Mouse (Mus musculus) forebrain, embryonic 16.5 days (tissue): Measurements from ENCODE around the gene Chn1. TPM values are rescaled to one million over a fixed set of nuclear protein-coding genes. Genes with fewer than 3 reads are reported as not detected.

Experiments
- ATAC-seq: fragments of 200-750 bp; cut with Nextera tagmentation; 2 replicates; pipeline ENCODE4 v1.8.0; 2017; ENCODE audit warnings: mild to moderate bottlenecking, moderate library complexity
- H3K27ac ChIP-seq: fragments of 300-500 bp; sonication (generic); 2 replicates; pipeline ENCODE4 v1.5.1; 2014; ENCODE audit warnings: low read length, control low read depth
- H3K27me3 ChIP-seq: fragments of 300-500 bp; sonication (generic); replicated peaks from 2 replicates; pipeline ENCODE4 v1.6.1; 2014; ENCODE audit warnings: low read length; ENCODE audit not compliant: control insufficient read depth, insufficient read depth
- H3K36me3 ChIP-seq: fragments of 300-500 bp; sonication (generic); 2 replicates; pipeline ENCODE4 v1.6.1; 2014; ENCODE audit not compliant: control insufficient read depth, insufficient read depth
- H3K4me1 ChIP-seq: fragments of 300-500 bp; sonication (generic); replicated peaks from 2 replicates; pipeline ENCODE4 v1.6.1; 2014; ENCODE audit warnings: low read length; ENCODE audit not compliant: control insufficient read depth, insufficient read depth
- H3K4me2 ChIP-seq: fragments of 300-500 bp; sonication (generic); 2 replicates; pipeline ENCODE4 v1.6.1; 2014; ENCODE audit warnings: mild to moderate bottlenecking, low read length, control low read depth
- H3K4me3 ChIP-seq: fragments of 300-500 bp; sonication (generic); replicated peaks from 2 replicates; pipeline ENCODE4 v1.5.1; 2014; ENCODE audit warnings: mild to moderate bottlenecking, low read length, control low read depth
- H3K9ac ChIP-seq: fragments of 300-500 bp; sonication (generic); replicated peaks from 2 replicates; pipeline ENCODE4 v1.6.1; 2014; ENCODE audit warnings: low read depth, low read length, control low read depth
- H3K9me3 ChIP-seq: fragments of 300-500 bp; sonication (generic); 2 replicates; pipeline ENCODE4 v1.6.1; 2016; ENCODE audit warnings: low read length; ENCODE audit not compliant: control insufficient read depth
- WGBS: fragments of 180-500 bp; shearing (Covaris S2); extraction: QIAGEN DNeasy Blood & Tissue Kit; methylation state at CpG from one replicate; pipeline ENCODE4 v1.1.7; 2014; 5-methylcytosine and 5-hydroxymethylcytosine counted together
- polyA plus RNA-seq: library from polyadenylated mRNA; unstranded; fragments of >200 nt; fragmentation: Nextera tagmentation; extraction: Ambion mirVana; gene quantifications from 2 replicates; pipeline ENCODE4 v1.2.1, GENCODE M21; 2015

The Chn1 gene
- polyA plus RNA-seq, 1 experiment from 2014 or later, result 94.0 TPM

DNA sequence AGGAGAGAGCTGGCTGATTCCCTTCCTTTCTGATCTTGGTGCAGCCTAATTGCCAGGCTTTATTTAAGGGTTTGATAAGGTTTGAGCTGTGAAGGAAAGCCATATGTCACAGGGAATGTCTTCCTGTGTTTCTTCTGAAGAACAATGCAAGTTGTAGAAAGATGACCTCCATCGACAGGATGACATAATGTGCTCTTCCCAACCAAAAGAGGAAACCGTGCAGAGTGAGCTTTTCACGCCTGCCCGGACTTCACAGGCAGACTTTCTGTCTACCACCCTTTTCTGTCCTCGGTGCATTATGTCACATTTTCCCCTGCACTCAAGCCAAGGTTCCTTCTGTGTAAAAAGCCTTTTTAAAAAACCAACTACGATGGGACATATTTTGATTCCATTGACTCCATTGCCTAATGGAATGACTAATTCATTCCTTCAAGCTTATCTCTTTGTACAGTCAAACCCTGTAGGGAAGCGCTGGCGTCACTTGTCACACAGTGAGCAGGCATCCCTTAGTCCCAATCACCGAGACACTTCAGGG lies 7.3 kb upstream of the Chn1 start:
- no peak for ATAC-seq
- WGBS, result 31% methylated on average over 9 of the region's 9 CpGs

GRCm38 (mm10) chr2:73780321-73781010 lies 5.3 kb upstream of the Chn1 start:
- Histone ChIP-seq H3K4me3 (no peak overlapping the region), H3K4me2 (peak overlapping the region; percentile 32), H3K36me3 (no peaks in the 10 kb centered on the region), H3K4me1 (peaks cover 45% of the 10 kb centered on the region), H3K9me3 (no peaks in the 10 kb centered on the region), H3K27ac (peak overlapping the region; percentile 65), H3K9ac (0 out of 2 replicates have a peak overlapping the region, but pooled peaks have one; percentile 17), H3K27me3 (no peaks in the 10 kb centered on the region)
- peak; percentile 39 for ATAC-seq
- WGBS, result 42% methylated on average over 14 of the region's 14 CpGs

More for the DNA sequence above, 7.3 kb upstream of the Chn1 start:
- no peak overlapping the region for H3K4me2 ChIP-seq
- H3K4me3 ChIP-seq, result no peak overlapping the region
- H3K27me3 ChIP-seq, result no peaks in the 10 kb centered on the region
- peak overlapping the region; percentile 33; the same call in 1 of the 2 replicates for H3K27ac ChIP-seq
- H3K9me3 ChIP-seq, result no peaks in the 10 kb centered on the region
- H3K9ac ChIP-seq, result no peak overlapping the region
- no peaks in the 10 kb centered on the region for H3K36me3 ChIP-seq
- peaks cover 38% of the 10 kb centered on the region for H3K4me1 ChIP-seq

DNA sequence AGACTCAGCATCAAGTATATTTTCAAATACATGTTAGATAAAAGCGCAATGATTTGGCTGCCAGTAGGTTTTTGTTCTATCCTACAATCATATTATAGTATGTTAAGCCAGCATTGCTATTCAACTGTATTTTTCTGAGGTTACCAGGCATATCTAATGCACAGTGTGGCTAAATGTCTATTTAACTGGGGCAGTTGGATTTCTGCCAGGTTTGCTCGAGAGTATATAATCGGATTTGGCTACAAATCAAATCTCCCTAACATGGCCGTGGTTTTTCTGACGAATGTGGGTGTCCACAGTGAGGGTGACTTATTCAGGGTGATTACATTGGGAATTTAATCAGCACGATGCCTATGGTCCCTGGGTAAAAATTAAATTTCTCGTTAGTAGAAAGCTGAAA lies 4.7 kb upstream of the Chn1 start:
- H3K9ac ChIP-seq, result no peak overlapping the region
- H3K4me1 ChIP-seq, result peaks cover 45% of the 10 kb centered on the region
- peak overlapping the region; percentile 65 for H3K27ac ChIP-seq
- no peak for ATAC-seq
- H3K4me2 ChIP-seq, result peak overlapping the region; percentile 32
- no peaks in the 10 kb centered on the region for H3K9me3 ChIP-seq
- H3K4me3 ChIP-seq, result no peak overlapping the region
- WGBS, result 10% methylated on average over 7 of the region's 7 CpGs
- no peaks in the 10 kb centered on the region for H3K27me3 ChIP-seq
- H3K36me3 ChIP-seq, result no peaks in the 10 kb centered on the region

DNA sequence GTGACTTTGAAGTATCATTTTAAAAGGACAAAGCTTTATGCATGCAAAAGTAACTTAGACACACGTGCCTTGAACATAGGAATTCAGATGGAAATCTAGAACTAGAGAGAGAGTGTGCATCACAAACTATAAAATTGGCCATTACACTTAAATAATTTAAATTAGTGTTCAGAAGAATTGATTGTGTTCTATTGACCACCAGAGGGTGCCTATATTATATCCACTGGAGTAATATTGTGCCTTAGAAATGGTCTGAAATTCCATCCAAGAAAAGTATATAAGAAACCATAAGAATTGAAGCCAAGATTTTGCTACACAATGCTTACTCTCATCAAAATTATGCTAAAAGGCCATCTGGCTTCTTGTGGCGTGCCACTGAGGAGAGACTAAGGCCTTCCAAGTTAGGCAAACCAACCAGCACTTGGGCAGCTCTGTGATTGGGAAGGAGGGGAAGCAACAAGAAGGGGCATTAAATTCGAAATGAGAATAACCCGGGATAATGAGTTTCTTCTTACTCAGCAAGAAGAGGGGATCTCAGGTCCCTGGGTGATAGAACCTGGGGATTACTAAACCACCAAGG lies 4.0 kb upstream of the Chn1 start:
- H3K36me3 ChIP-seq, result no peaks in the 10 kb centered on the region
- H3K4me2 ChIP-seq, result peak overlapping the region; percentile 39
- peaks cover 45% of the 10 kb centered on the region for H3K4me1 ChIP-seq
- no peak overlapping the region for H3K9ac ChIP-seq
- no peaks in the 10 kb centered on the region for H3K27me3 ChIP-seq
- H3K4me3 ChIP-seq, result no peak overlapping the region
- peak; percentile 32 for ATAC-seq
- H3K27ac ChIP-seq, result peak overlapping the region; percentile 63
- no peaks in the 10 kb centered on the region for H3K9me3 ChIP-seq
- WGBS, result 34% methylated on average over 4 of the region's 4 CpGs

DNA sequence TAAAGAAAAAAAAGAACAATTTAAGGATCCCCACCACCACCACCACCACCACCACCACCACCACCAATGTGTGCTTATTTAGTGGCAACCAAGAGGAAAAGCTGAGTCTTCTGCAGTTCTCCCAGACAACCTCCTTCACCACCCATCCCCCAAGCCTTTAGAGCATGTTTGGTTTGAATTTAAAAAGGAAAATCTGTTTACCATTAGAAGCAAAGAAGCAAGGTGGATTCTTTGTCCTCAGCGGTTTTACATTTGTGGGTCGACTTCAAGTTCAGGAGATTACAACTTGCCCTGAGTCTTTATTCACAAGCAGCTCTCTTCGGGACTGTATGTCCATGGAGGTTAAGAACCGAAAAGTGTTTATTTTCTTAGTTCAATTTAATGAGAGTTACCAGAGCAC lies 1.8 kb upstream of the Chn1 start:
- Histone ChIP-seq H3K36me3 (no peaks in the 10 kb centered on the region), H3K4me1 (peaks cover 50% of the 10 kb centered on the region), H3K4me2 (peak overlapping the region; percentile 3; the same call in 1 of the 2 replicates), H3K27ac (no peak overlapping the region), H3K9ac (no peak overlapping the region), H3K9me3 (no peaks in the 10 kb centered on the region), H3K4me3 (no peak overlapping the region), H3K27me3 (no peaks in the 10 kb centered on the region)
- no peak for ATAC-seq
- 46% methylated on average over 4 of the region's 4 CpGs for WGBS

DNA sequence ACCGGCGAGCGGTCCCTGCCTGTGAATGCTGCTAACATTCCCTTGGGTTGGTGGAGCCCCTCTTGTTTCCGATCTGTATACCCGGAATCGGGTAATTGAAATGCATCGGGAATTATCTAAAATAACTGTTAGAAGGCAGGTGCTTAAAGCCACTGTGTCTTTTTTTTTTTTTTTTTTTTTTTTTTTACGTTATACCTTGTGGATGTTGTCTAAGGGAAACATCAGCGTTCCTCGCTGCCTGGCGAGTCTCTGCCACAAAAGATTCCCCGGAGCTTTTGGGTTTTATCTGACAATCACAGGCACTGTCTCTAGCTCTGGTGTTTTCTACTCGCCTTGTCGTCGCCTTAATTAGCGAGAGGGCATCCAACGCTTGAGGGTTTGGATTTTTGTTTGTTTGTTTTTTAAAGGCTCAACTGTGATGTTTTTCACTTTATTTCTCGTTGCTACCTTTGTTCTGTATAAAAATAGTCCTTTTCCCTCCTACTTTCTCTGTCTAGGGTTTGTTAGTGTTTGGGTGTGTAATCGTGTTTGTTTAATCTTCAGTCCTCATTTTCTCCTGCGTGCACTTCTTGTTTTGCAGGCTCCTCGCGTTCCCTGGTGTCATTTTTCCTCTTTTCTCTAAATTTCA lies 651 bp upstream of the Chn1 start:
- WGBS, result under 1% methylated on average over 22 of the region's 22 CpGs
- H3K36me3 ChIP-seq, result no peaks in the 10 kb centered on the region
- ATAC-seq, result peak; percentile 10; the same call in 1 of the 2 replicates
- no peaks in the 10 kb centered on the region for H3K9me3 ChIP-seq
- H3K27me3 ChIP-seq, result no peaks in the 10 kb centered on the region
- peak overlapping the region; percentile 90 for H3K4me3 ChIP-seq
- peak overlapping the region; percentile 64 for H3K4me2 ChIP-seq
- H3K27ac ChIP-seq, result peak overlapping the region; percentile 95
- H3K9ac ChIP-seq, result peak overlapping the region; percentile 81
- H3K4me1 ChIP-seq, result peaks cover 50% of the 10 kb centered on the region

GRCm38 (mm10) chr2:73772945-73773344 lies 2.2 kb downstream of the Chn1 start:
- H3K27me3 ChIP-seq, result no peaks in the 10 kb centered on the region
- H3K9me3 ChIP-seq, result no peaks in the 10 kb centered on the region
- no peak overlapping the region for H3K27ac ChIP-seq
- no peaks in the 10 kb centered on the region for H3K36me3 ChIP-seq
- WGBS, result 9% methylated on average over 1 of the region's 1 CpGs
- no peak for ATAC-seq
- peak overlapping the region; percentile 90 for H3K4me3 ChIP-seq
- H3K4me1 ChIP-seq, result peaks cover 30% of the 10 kb centered on the region
- H3K4me2 ChIP-seq, result peak overlapping the region; percentile 61
- H3K9ac ChIP-seq, result no peak overlapping the region

DNA sequence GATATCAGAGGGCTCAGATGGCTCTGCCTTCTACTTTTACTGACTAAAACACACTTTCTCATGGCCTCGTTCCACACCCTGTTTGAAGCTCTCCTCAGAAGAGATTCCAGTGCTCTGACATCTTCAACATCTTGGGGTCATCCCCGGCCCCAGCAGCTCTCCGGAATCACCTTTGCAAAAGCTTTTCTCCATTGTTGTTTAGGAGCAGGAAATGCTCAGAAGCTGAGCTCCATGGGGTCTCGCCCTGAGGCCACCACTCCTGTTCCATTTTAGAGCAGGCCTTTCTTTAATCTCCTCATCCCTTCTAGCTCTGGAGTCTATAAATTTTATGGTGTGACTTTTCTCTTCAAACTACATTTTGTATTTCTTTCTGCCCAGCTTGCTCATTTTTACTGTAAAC lies 6.5 kb downstream of the Chn1 start:
- H3K4me3 ChIP-seq, result no peak overlapping the region
- H3K9me3 ChIP-seq, result no peaks in the 10 kb centered on the region
- no peak overlapping the region for H3K9ac ChIP-seq
- ATAC-seq, result no peak
- WGBS, result 78% methylated on average over 4 of the region's 4 CpGs
- no peaks in the 10 kb centered on the region for H3K36me3 ChIP-seq
- no peak overlapping the region for H3K4me2 ChIP-seq
- H3K27me3 ChIP-seq, result no peaks in the 10 kb centered on the region
- H3K27ac ChIP-seq, result no peak overlapping the region
- peaks cover 21% of the 10 kb centered on the region for H3K4me1 ChIP-seq

GRCm38 (mm10) chr2:73763541-73763940 lies 11.6 kb downstream of the Chn1 start:
- Histone ChIP-seq H3K4me2 (no peak overlapping the region), H3K36me3 (no peaks in the 10 kb centered on the region), H3K4me1 (peaks cover 5% of the 10 kb centered on the region), H3K4me3 (no peak overlapping the region), H3K9ac (no peak overlapping the region), H3K27me3 (no peaks in the 10 kb centered on the region), H3K27ac (no peak overlapping the region), H3K9me3 (no peaks in the 10 kb centered on the region)
- 30% methylated on average over 3 of the region's 3 CpGs for WGBS
- no peak for ATAC-seq
